Mouse (Mus musculus) forebrain, embryonic 16.5 days (tissue): ENCODE data around the gene Lrg1. TPM values are rescaled to one million over a fixed set of nuclear protein-coding genes. Genes with fewer than 3 reads are reported as not detected.
A peak's percentile ranks its signal among the peaks of the same experiment; 100 is the strongest.
"Not testable (repeated sequence)": the region's sequence is repeated elsewhere in the genome, so short reads cannot be mapped to it uniquely, and the experiment has no call there.

Experiments used
- ATAC-seq: fragments of 200-750 bp; cut with Nextera tagmentation; 2 replicates; pipeline ENCODE4 v1.8.0; 2017; ENCODE audit warnings: mild to moderate bottlenecking, moderate library complexity
- H3K27ac ChIP-seq: fragments of 300-500 bp; sonication (generic); 2 replicates; pipeline ENCODE4 v1.5.1; 2014; ENCODE audit warnings: low read length, control low read depth
- H3K27me3 ChIP-seq: fragments of 300-500 bp; sonication (generic); replicated peaks from 2 replicates; pipeline ENCODE4 v1.6.1; 2014; ENCODE audit warnings: low read length; ENCODE audit not compliant: control insufficient read depth, insufficient read depth
- H3K36me3 ChIP-seq: fragments of 300-500 bp; sonication (generic); 2 replicates; pipeline ENCODE4 v1.6.1; 2014; ENCODE audit not compliant: control insufficient read depth, insufficient read depth
- H3K4me1 ChIP-seq: fragments of 300-500 bp; sonication (generic); replicated peaks from 2 replicates; pipeline ENCODE4 v1.6.1; 2014; ENCODE audit warnings: low read length; ENCODE audit not compliant: control insufficient read depth, insufficient read depth
- H3K4me2 ChIP-seq: fragments of 300-500 bp; sonication (generic); 2 replicates; pipeline ENCODE4 v1.6.1; 2014; ENCODE audit warnings: mild to moderate bottlenecking, low read length, control low read depth
- H3K4me3 ChIP-seq: fragments of 300-500 bp; sonication (generic); replicated peaks from 2 replicates; pipeline ENCODE4 v1.5.1; 2014; ENCODE audit warnings: mild to moderate bottlenecking, low read length, control low read depth
- H3K9ac ChIP-seq: fragments of 300-500 bp; sonication (generic); replicated peaks from 2 replicates; pipeline ENCODE4 v1.6.1; 2014; ENCODE audit warnings: low read depth, low read length, control low read depth
- H3K9me3 ChIP-seq: fragments of 300-500 bp; sonication (generic); 2 replicates; pipeline ENCODE4 v1.6.1; 2016; ENCODE audit warnings: low read length; ENCODE audit not compliant: control insufficient read depth
- WGBS: fragments of 180-500 bp; shearing (Covaris S2); extraction: QIAGEN DNeasy Blood & Tissue Kit; methylation state at CpG from one replicate; pipeline ENCODE4 v1.1.7; 2014; 5-methylcytosine and 5-hydroxymethylcytosine counted together
- polyA plus RNA-seq: library from polyadenylated mRNA; unstranded; fragments of >200 nt; fragmentation: Nextera tagmentation; extraction: Ambion mirVana; gene quantifications from 2 replicates; pipeline ENCODE4 v1.2.1, GENCODE M21; 2015

Gene Lrg1
- polyA plus RNA-seq, 1 experiment from 2014 or later: not detected

- Histone ChIP-seq H3K9ac (no peak overlapping the region), H3K4me3 (no peak overlapping the region), H3K27me3 (no peaks in the 10 kb centered on the region), H3K9me3 (no peaks in the 10 kb centered on the region), H3K4me1 (no peaks in the 10 kb centered on the region), H3K36me3 (peaks cover 49% of the 10 kb centered on the region), H3K4me2 (no peak overlapping the region), H3K27ac (no peak overlapping the region)
- no peak for ATAC-seq
- 93% methylated on average over 8 of the region's 8 CpGs for WGBS
Measured at GRCm38 (mm10) chr17:56098180-56098579, 23.6 kb downstream of the Lrg1 start.

- Histone ChIP-seq H3K36me3 (peaks cover 40% of the 10 kb centered on the region), H3K9ac (no peak overlapping the region), H3K27ac (no peak overlapping the region), H3K9me3 (no peaks in the 10 kb centered on the region), H3K4me3 (no peak overlapping the region), H3K4me2 (no peak overlapping the region), H3K27me3 (no peaks in the 10 kb centered on the region), H3K4me1 (no peaks in the 10 kb centered on the region)
- no peak for ATAC-seq
- WGBS: 90% methylated on average over 12 of the region's 12 CpGs
Measured at GRCm38 (mm10) chr17:56096883-56097282, 24.9 kb downstream of the Lrg1 start.

- Histone ChIP-seq H3K4me1 (no peaks in the 10 kb centered on the region), H3K27me3 (no peaks in the 10 kb centered on the region), H3K27ac (no peak overlapping the region), H3K4me2 (no peak overlapping the region), H3K9ac (no peak overlapping the region), H3K4me3 (no peak overlapping the region), H3K9me3 (no peaks in the 10 kb centered on the region), H3K36me3 (peaks cover 19% of the 10 kb centered on the region; the same call in 1 of the 2 replicates)
- ATAC-seq: no peak
- WGBS: 96% methylated on average over 1 of the region's 1 CpGs
Measured at GRCm38 (mm10) chr17:56092794-56093193, 29.0 kb downstream of the Lrg1 start.

- Histone ChIP-seq H3K9ac (no peak overlapping the region), H3K27me3 (no peaks in the 10 kb centered on the region), H3K36me3 (peaks cover 15% of the 10 kb centered on the region; the same call in 1 of the 2 replicates), H3K4me2 (no peak overlapping the region), H3K27ac (no peak overlapping the region), H3K4me1 (no peaks in the 10 kb centered on the region), H3K4me3 (no peak overlapping the region), H3K9me3 (no peaks in the 10 kb centered on the region)
- 80% methylated on average over 1 of the region's 1 CpGs for WGBS
- no peak for ATAC-seq
Measured at GRCm38 (mm10) chr17:56092312-56092711, 29.5 kb downstream of the Lrg1 start.

- no peaks in the 10 kb centered on the region for H3K9me3 ChIP-seq
- no peaks in the 10 kb centered on the region for H3K27me3 ChIP-seq
- H3K4me1 ChIP-seq: peaks cover 28% of the 10 kb centered on the region
- peak; percentile 65 for ATAC-seq
- H3K9ac ChIP-seq: peak overlapping the region; percentile 72
- H3K4me3 ChIP-seq: peak overlapping the region; percentile 66
- WGBS: 4% methylated on average over 8 of the region's 8 CpGs
- H3K36me3 ChIP-seq: no peaks in the 10 kb centered on the region; the same call in 1 of the 2 replicates
- H3K27ac ChIP-seq: peak overlapping the region; percentile 41; the same call in 1 of the 2 replicates
- peak overlapping the region; percentile 82 for H3K4me2 ChIP-seq
Measured at GRCm38 (mm10) chr17:56080781-56081585, 40.8 kb downstream of the Lrg1 start.

- no peaks in the 10 kb centered on the region; the same call in 1 of the 2 replicates for H3K36me3 ChIP-seq
- peak overlapping the region; percentile 82 for H3K4me2 ChIP-seq
- H3K4me1 ChIP-seq: peaks cover 33% of the 10 kb centered on the region
- no peak for ATAC-seq
- H3K4me3 ChIP-seq: peak overlapping the region; percentile 66
- no peaks in the 10 kb centered on the region for H3K27me3 ChIP-seq
- peak overlapping the region; percentile 72 for H3K9ac ChIP-seq
- WGBS: 2% methylated on average over 11 of the region's 11 CpGs
- H3K9me3 ChIP-seq: no peaks in the 10 kb centered on the region
- no peak overlapping the region for H3K27ac ChIP-seq
Measured at GRCm38 (mm10) chr17:56079921-56080320, 41.9 kb downstream of the Lrg1 start.

GRCm38 (mm10) chr17:56078880-56079795 lies 42.7 kb downstream of the Lrg1 start, which contains the start of gene Hdgfl2:
TSS of gene Hdgfl2 (plus strand) at chr17:56079634.
- Histone ChIP-seq H3K4me1 (peaks cover 36% of the 10 kb centered on the region), H3K27me3 (no peaks in the 10 kb centered on the region), H3K9me3 (no peaks in the 10 kb centered on the region), H3K4me3 (peak within 1 kb of the TSS; percentile 66), H3K36me3 (no peaks in the 10 kb centered on the region; the same call in 1 of the 2 replicates), H3K9ac (peak within 1 kb of the TSS; percentile 72), H3K4me2 (peak within 1 kb of the TSS; percentile 82), H3K27ac (peak within 1 kb of the TSS; percentile 35)
- WGBS: under 1% methylated on average over 61 of the region's 61 CpGs
- peak; percentile 90 for ATAC-seq

- H3K9me3 ChIP-seq, H3K9ac ChIP-seq, H3K36me3 ChIP-seq, ATAC-seq, H3K27ac ChIP-seq, H3K27me3 ChIP-seq: not testable (repeated sequence)
- peaks cover 40% of the 10 kb centered on the region for H3K4me1 ChIP-seq
- H3K4me3 ChIP-seq: peak overlapping the region; percentile 66
- peak overlapping the region; percentile 46; the same call in 1 of the 2 replicates for H3K4me2 ChIP-seq
- WGBS: 67% methylated on average over 9 of the region's 9 CpGs
Measured at GRCm38 (mm10) chr17:56078361-56078760, 43.4 kb downstream of the Lrg1 start.

GRCm38 (mm10) chr17:56077523-56077922 lies 44.3 kb downstream of the Lrg1 start:
- 96% methylated on average over 5 of the region's 5 CpGs for WGBS
- ATAC-seq: no peak

More at GRCm38 (mm10) chr17:56077523-56077922, 44.3 kb downstream of the Lrg1 start:
- H3K27me3 ChIP-seq: no peaks in the 10 kb centered on the region
- H3K9ac ChIP-seq: no peak overlapping the region
- H3K27ac ChIP-seq: no peak overlapping the region
- H3K4me1 ChIP-seq: peaks cover 40% of the 10 kb centered on the region
- H3K4me2 ChIP-seq: no peak overlapping the region
- no peak overlapping the region for H3K4me3 ChIP-seq
- no peaks in the 10 kb centered on the region for H3K36me3 ChIP-seq
- no peaks in the 10 kb centered on the region for H3K9me3 ChIP-seq
